Comparison of ENCODE assay signal across 24 mouse cellular contexts in genomic region chr8:11371347-11371746, GRCm38 (mm10). TPM values are rescaled to one million over a fixed set of nuclear protein-coding genes. Genes with fewer than 3 reads are reported as not detected.
DNase-seq lines count a peak whose midpoint lies in the region; ATAC-seq and TF ChIP-seq lines count a peak whose summit lies in the region.
"Had no signal": no experiment of that assay in that cellular context is flagged by ENCODE, and none has a peak within 500 bp of the region (broad histone marks: within the 10 kb centered on the region; RNA-seq: fewer than 3 reads in every experiment).

No protein-coding gene starts in this region.

- WGBS in heart, embryonic 16.5 days = 60% methylated on average over 10 of the region's 10 CpGs
- 32% methylated on average over 10 of the region's 10 CpGs for WGBS in lung, embryonic 15.5 days

- H3K4me1 ChIP-seq in heart, embryonic 16.5 days (ENCODE audit: control insufficient read depth, insufficient read depth, low read length) = peaks cover 43% of the 10 kb centered on the region
- peaks cover 60% of the 10 kb centered on the region for H3K4me1 ChIP-seq in lung, embryonic 15.5 days
- H3K4me1 ChIP-seq: forebrain, embryonic 12.5 days; hindbrain, embryonic 15.5 days; liver, embryonic 15.5 days; midbrain, embryonic 15.5 days had no signal

- no peak for TF ChIP-seq CTCF in gastrocnemius, adult 2 months (IDR thresholded peaks at IDR 0.05)

- H3K4me3 ChIP-seq in gastrocnemius, adult 2 months = no peak overlapping the region
- no peak overlapping the region for H3K4me3 ChIP-seq in heart, embryonic 16.5 days (ENCODE audit: low read length)
- no peak overlapping the region for H3K4me3 ChIP-seq in lung, embryonic 15.5 days
- H3K4me3 ChIP-seq in myocyte = no peak overlapping the region
- H3K4me3 ChIP-seq: forebrain, embryonic 12.5 days; hindbrain, embryonic 15.5 days; kidney, embryonic 15.5 days; liver, embryonic 15.5 days; midbrain, embryonic 15.5 days; neural tube, embryonic 13.5 days had no signal

- no peaks in the 10 kb centered on the region for H3K9me3 ChIP-seq in heart, embryonic 16.5 days (replicated peaks; ENCODE audit: control insufficient read depth, low read length)
- H3K9me3 ChIP-seq in lung, embryonic 15.5 days = no peaks in the 10 kb centered on the region
- H3K9me3 ChIP-seq: forebrain, embryonic 12.5 days; G1E; hindbrain, embryonic 15.5 days; kidney, embryonic 15.5 days; liver, embryonic 15.5 days; midbrain, embryonic 15.5 days; neural tube, embryonic 13.5 days had no signal

- TF ChIP-seq POLR2A in myocyte (IDR thresholded peaks at IDR 0.05; ENCODE audit: insufficient read length, low read depth) = no peak

- H3K9ac ChIP-seq in heart, embryonic 16.5 days (ENCODE audit: low read length) = no peak overlapping the region
- no peak overlapping the region for H3K9ac ChIP-seq in lung, embryonic 15.5 days
- H3K9ac ChIP-seq: forebrain, embryonic 12.5 days; hindbrain, embryonic 15.5 days; kidney, embryonic 15.5 days; liver, embryonic 15.5 days; midbrain, embryonic 15.5 days; neural tube, embryonic 13.5 days had no signal

- ATAC-seq in heart, embryonic 16.5 days (replicated peaks; ENCODE audit: extremely low read depth, insufficient read depth, low FRiP score) = no peak
- ATAC-seq in lung, embryonic 15.5 days (ENCODE audit: borderline replicate concordance, extremely low read depth, low FRiP score, low TSS enrichment) = no peak
- ATAC-seq: intestine, embryonic 16.5 days; midbrain, embryonic 15.5 days had no signal

- no peaks in the 10 kb centered on the region for H3K79me2 ChIP-seq in myocyte (ENCODE audit: control insufficient read depth, insufficient read depth)

- peak overlapping the region; percentile 82 for H3K27ac ChIP-seq in gastrocnemius, adult 2 months
- H3K27ac ChIP-seq in heart, embryonic 16.5 days (ENCODE audit: low read length) = peak overlapping the region; percentile 53
- H3K27ac ChIP-seq in lung, embryonic 15.5 days = peak overlapping the region; percentile 87
- H3K27ac ChIP-seq: forebrain, embryonic 12.5 days; hindbrain, embryonic 15.5 days; kidney, embryonic 15.5 days; liver, embryonic 15.5 days; macrophage; midbrain, embryonic 15.5 days; neural tube, embryonic 13.5 days had no signal

- DNase-seq in gastrocnemius, adult 2 months = no peak
- no peak for DNase-seq in gastrocnemius, adult 18-20 months (ENCODE audit: low spot score)
- no peak for DNase-seq in heart, adult 9 months (ENCODE audit: low spot score in 2 of 2)
- DNase-seq in lung, postnatal 36 days = no peak
- DNase-seq in thymus, postnatal 4 days = no peak
- DNase-seq: cerebellum, adult 11 months; cerebellum, adult 9-11 months; heart, postnatal 14 days; kidney, postnatal 36 days; liver; thymus, postnatal 25 days had no signal

- intact Hi-C loops in gastrocnemius, adult 2 months (cut with DNase I) = no loop called here

- peaks cover 7% of the 10 kb centered on the region; the same call in 1 of the 2 replicates for H3K36me3 ChIP-seq in heart, embryonic 16.5 days (ENCODE audit: control insufficient read depth, insufficient read depth)
- no peaks in the 10 kb centered on the region; the same call in 1 of the 2 replicates for H3K36me3 ChIP-seq in lung, embryonic 15.5 days
- no peaks in the 10 kb centered on the region for H3K36me3 ChIP-seq in myocyte (ENCODE audit: control insufficient read depth, insufficient read depth)
- H3K36me3 ChIP-seq: forebrain, embryonic 12.5 days; G1E; hindbrain, embryonic 15.5 days; liver, embryonic 15.5 days; midbrain, embryonic 15.5 days; neural tube, embryonic 13.5 days had no signal

- no peak overlapping the region for H3ac ChIP-seq in myocyte (ENCODE audit: control insufficient read depth, insufficient read length)

- H3K27me3 ChIP-seq in heart, embryonic 16.5 days (ENCODE audit: control insufficient read depth, insufficient read depth, low read length) = no peaks in the 10 kb centered on the region
- H3K27me3 ChIP-seq in lung, embryonic 15.5 days = no peaks in the 10 kb centered on the region
- no peaks in the 10 kb centered on the region for H3K27me3 ChIP-seq in myocyte (ENCODE audit: control insufficient read depth, insufficient read depth, insufficient read length)
- H3K27me3 ChIP-seq: forebrain, embryonic 12.5 days; hindbrain, embryonic 15.5 days; kidney, embryonic 15.5 days; liver, embryonic 15.5 days; midbrain, embryonic 15.5 days; neural tube, embryonic 13.5 days; Patski had no signal

- H3K4me2 ChIP-seq in heart, embryonic 16.5 days (ENCODE audit: low read depth, low read length) = no peak overlapping the region
- no peak overlapping the region for H3K4me2 ChIP-seq in lung, embryonic 15.5 days
- H3K4me2 ChIP-seq in myocyte (ENCODE audit: low read depth) = peak overlapping the region; percentile 81
- H3K4me2 ChIP-seq: forebrain, embryonic 12.5 days; hindbrain, embryonic 15.5 days; kidney, embryonic 15.5 days; liver, embryonic 15.5 days; midbrain, embryonic 15.5 days; neural tube, embryonic 13.5 days had no signal

TF ChIP-seq in myocyte, 11 proteins besides CTCF, POLR2A, EP300 and RAD21:
- no peak for TF ChIP-seq CEBPB (IDR thresholded peaks at IDR 0.05; ENCODE audit: insufficient read depth, poor library complexity, severe bottlenecking)
- no peak for TF ChIP-seq POLR2AphosphoS2 (IDR thresholded peaks at IDR 0.05; ENCODE audit: insufficient read length, low read depth)
- TF ChIP-seq USF1 (IDR thresholded peaks at IDR 0.05; ENCODE audit: low read depth) = no peak
- TF ChIP-seq TCF12 (IDR thresholded peaks at IDR 0.05; ENCODE audit: insufficient read depth, poor library complexity, severe bottlenecking) = no peak
- TF ChIP-seq E2F4 (IDR thresholded peaks at IDR 0.05; ENCODE audit: insufficient read depth) = no peak
- TF ChIP-seq TCF3 (IDR thresholded peaks at IDR 0.05; ENCODE audit: insufficient read length, low read depth) = no peak

RNA-seq across cellular contexts. Expression of gene Col4a1, which starts 58.7 kb away (rescaled TPM):
- 100 to 1,000 TPM in 1 of 2 experiments, 10 to 100 TPM in 1; 73.3 to 117 TPM for total RNA-seq in gastrocnemius, adult 2 months (2021)
- 10 to 100 TPM; 66.5 to 81.6 TPM for total RNA-seq in gastrocnemius, adult 18-20 months (2021)
- polyA plus RNA-seq in heart, embryonic 16.5 days (2015; fragmentation: Nextera tagmentation; extraction: Ambion mirVana) = 213 and 274 TPM in 2 replicates
- polyA plus RNA-seq in lung, embryonic 15.5 days (2015; fragmentation: Nextera tagmentation; extraction: Ambion mirVana) = 335 and 360 TPM in 2 replicates
- polyA plus RNA-seq in myocyte (2012; fragmentation: generic; extraction: Trizol) = 34.8 TPM
- polyA plus RNA-seq: G1E had no signal

RNA-seq across cellular contexts. Expression of gene Col4a2, which starts 58.7 kb away (rescaled TPM):
- total RNA-seq in gastrocnemius, adult 2 months (2021) = 10 to 100 TPM; 51.3 to 69.5 TPM
- total RNA-seq in gastrocnemius, adult 18-20 months (2021) = 10 to 100 TPM; 37.4 to 50.2 TPM
- 80.1 and 105 TPM in 2 replicates for polyA plus RNA-seq in heart, embryonic 16.5 days (2015; fragmentation: Nextera tagmentation; extraction: Ambion mirVana)
- polyA plus RNA-seq in lung, embryonic 15.5 days (2015; fragmentation: Nextera tagmentation; extraction: Ambion mirVana) = 121 and 126 TPM in 2 replicates
- polyA plus RNA-seq in myocyte (2012; fragmentation: generic; extraction: Trizol) = 47.3 TPM
- polyA plus RNA-seq: G1E had no signal
